Mouse (Mus musculus) urinary bladder, adult 18-20 months (tissue): Measurements from ENCODE around the gene Ttll13.

ENCODE experiments used
- DNase-seq, 2 experiments: peaks; one replicate each; pipeline ENCODE4 v3.0.0; 2022; ENCODE audit warnings: low spot score in 2 of 2, mixed read lengths in 2 of 2

Ttll13 gene

DNA sequence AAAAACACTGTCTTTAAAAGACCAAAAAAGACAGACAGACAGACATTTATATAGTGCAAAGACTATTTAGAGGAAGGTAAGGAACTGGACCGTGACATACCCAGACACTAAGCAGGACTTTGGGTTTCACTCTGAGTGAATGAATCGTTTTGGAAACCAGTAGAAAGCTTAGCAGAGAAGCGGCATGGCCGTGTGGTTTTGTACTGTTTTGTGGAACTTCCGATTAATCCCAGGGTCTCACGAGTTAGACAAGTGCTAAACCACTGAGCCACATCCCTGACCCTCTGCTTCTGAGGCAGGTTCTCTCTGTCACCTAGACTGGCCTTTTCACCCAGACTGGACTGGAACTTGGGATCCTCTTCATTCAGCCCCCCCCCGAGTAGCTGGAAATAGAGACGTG is 31.7 kb upstream of the Ttll13 start:
- DNase-seq, result no peak

DNA sequence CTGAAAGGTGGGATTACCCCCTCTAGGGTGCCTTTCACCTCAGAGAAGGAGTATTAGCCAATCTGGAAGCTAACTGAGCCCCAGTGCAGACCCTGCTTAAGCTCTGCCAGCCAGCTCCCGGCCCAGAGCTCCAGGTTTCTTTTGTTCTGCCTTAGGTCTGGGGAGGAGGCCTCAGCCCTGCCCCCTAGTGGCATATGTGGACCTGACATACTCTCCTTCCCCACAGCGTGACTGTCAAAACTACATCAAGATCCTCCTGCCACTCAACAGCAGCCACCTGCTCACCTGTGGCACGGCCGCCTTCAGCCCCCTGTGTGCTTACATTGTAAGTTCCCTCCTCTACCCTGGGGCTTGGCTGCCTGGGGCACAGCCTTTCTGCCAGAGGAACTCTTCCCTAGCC is 30.8 kb upstream of the Ttll13 start:
- DNase-seq, result peak in 1 of 2 experiments; percentile 64

DNA sequence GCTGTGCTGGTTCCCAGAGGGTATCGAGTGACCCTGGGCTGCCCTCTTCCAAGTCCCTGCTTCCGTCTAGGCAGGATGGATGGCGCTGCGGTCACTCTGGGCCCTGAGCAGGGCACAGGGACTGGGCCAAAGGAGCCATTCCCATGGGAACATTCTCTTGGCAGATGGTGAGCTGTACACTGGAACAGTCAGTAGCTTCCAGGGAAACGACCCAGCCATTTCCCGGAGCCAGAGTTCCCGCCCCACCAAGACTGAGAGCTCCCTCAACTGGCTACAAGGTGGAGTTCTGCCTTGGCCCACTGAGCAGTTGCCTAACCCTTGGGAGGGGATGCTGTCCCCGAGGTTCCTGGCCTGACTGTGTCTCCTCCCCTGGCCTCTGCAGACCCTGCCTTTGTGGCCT is 29.6 kb upstream of the Ttll13 start:
- DNase-seq, result no peak

DNA sequence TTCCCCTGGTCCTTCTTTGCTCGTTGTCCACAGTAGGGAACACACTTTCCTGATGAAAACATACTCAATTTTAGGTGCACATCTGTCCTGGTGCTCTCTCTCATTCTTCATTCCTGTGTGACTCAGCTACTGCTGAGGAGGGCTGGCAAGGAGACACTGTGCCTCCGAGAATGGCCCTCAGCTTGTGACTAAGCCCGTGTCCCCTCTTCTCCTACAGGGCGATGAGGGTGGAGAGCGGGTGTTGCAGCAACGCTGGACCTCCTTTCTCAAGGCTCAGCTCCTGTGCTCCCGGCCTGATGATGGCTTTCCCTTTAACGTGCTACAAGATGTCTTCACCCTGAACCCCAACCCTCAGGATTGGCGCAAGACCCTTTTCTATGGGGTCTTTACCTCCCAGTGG is 27.5 kb upstream of the Ttll13 start:
- DNase-seq, result no peak

DNA sequence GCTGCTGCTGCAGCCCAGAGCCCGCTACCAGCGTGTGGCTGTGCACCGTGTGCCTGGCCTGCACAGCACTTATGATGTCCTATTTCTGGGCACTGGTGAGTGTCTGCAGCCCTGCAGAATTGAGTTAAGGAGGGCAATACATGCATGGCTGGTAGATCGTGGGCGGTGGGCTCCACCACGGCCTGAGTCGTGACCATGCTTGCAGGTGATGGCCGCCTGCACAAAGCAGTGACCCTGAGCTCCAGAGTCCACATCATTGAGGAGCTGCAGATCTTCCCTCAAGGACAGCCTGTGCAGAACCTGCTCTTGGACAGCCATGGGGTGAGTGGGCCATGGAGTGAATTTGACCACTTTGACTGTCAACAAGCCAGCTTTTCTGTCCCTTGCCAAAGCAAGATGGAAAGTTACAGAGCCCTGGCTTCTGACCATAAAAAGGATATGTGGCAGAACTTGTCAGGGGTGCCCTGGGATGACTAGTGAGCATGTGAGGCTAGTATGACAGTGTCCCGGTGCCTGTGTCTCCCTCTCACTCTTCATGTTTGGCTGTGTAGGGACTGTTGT is 25.9 kb upstream of the Ttll13 start:
- DNase-seq, result no peak

DNA sequence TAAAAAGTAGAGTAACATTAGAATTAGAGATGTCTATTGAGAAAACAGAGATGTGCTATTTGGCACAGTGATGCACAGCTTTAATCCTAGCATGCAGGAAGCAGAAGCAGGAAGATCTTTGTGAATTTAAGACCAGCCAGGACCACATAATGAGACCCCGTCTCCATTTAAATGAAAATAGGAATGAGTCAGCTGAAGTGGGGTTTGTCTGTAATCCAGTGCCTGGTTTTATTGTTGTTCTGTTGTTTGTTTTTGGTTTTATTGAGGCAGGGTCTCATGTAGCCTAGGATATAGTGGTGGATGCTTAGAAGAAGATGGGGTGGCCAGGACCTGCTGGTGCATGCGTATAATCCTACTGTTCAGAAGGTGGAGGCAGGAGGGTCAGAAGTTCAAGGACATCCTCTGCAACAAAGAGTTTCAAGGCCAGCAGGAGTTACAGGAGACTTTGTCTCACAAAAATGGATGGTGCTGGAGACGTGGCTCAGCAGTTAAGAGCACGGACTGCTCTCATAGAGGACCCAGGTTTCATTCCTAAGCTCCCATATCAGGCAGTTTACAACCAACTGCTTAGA is 24.9 kb upstream of the Ttll13 start:
- no peak for DNase-seq

DNA sequence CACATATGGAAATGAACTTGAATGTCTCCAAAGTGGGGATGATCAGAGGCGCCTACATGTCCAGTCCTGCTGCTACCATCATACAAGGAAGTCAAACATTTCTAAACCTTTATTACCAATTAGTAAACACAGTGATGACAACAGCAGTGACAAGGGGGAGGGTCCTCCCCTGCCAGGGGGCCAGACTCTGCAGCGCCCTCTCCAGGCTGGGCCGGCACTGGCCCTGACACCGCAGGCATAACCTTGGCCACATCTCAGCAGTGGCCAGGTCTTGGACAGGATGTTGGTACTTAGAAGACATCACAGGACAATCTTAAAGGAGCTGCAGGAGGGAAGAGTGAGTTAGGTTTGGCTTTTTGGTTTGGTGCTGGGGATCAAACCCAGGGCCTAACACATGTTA is 19.1 kb upstream of the Ttll13 start:
- DNase-seq, result no peak

DNA sequence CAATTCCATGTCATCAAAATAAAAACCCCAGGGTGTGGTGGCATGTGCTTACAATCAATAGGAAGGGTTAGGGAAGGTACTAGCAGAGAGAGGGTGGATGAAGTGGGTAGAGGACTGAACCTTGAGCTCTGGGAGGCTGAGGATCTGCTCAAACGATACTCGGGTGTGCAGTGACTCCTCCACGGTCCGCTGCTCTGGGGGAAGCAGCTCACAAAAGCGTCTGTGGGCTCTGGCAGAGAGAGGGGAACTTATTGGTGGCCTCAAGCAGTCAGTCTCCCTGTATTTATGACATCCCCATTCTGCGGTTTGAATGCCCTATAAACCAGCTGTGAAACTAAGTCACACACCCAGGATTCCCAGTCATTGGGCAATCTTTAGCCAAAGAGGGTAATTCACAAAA is 16.0 kb upstream of the Ttll13 start:
- DNase-seq, result no peak

DNA sequence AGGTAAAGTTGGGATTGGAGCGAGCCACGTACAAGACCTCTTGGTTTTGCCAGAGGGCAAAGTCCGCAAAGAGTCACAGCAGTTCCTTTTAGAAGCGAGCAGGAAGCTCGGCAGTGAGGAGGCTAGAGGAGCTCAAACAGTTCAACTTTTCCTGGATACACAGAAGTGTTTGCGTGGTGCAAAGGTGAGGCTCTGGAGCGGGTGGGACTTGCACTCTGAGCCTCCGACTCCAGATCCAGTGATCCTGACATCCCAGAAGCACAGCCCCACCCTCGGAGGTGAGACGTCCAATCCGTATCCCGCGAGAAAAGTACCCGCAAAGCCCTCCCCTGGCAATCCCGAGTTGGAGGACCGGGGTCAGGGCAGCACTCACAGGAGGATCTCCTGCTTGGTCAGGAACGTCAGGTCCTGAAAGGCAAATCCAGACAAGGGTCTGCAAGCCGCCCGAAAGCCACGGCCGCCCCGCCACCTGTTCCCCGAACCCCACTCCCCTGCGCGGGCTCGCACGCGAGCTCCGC is 14.1 kb upstream of the Ttll13 start:
- no peak for DNase-seq

DNA sequence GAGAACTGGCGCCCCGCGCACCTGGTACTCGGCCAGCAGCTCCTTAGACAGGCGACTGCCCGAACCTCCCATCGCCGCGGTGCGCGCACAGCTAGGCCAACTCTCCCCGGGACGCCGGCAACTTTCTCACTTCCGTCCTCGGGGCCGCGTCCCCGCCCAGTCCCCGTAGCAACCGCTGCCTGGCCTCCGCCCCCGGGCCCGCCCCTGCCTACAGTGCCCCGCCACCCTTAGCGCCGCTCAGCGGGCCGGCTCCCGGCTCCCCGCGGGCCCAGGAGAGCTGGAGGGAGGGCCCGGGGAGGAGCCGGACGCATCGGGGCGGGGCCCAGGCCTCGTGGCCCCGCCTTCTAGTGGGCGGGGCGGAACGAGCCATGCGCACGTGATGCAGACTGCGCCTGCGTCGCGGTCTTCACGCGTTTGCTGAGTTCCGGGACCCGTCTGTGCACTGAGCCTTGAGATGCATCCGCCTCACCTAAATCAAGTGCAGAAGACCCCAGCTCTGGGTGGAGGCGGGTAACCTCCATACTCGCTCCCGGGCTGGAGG is 13.6 kb upstream of the Ttll13 start, which contains the start of the genes Cib1 and Gdpgp1:
TSS of gene Cib1 (minus strand) at position 325 of the 541 bp plus-strand sequence.
TSS of gene Gdpgp1 (plus strand) at position 377 of the 541 bp plus-strand sequence.
- peak; percentile 95 to 97 for DNase-seq

DNA sequence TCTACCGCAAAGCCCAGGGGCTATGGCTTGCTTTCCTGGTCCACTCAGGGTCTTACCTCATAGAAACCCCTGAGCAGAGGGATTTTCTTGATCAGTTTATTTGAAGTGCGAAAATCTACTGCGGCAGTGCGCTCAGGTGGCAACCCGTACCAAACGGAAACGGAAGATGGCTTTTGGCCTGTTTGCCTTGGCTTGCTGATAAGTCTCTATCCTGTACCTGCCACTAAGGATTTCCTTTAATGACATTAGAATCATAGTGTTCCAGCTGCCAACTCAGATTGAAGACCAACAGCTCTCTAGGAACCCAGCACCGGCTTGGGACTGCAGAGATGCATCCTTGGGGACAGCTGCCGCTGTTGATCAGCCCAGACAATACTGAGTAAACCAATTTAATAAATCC is 12.4 kb upstream of the Ttll13 start:
- no peak for DNase-seq

DNA sequence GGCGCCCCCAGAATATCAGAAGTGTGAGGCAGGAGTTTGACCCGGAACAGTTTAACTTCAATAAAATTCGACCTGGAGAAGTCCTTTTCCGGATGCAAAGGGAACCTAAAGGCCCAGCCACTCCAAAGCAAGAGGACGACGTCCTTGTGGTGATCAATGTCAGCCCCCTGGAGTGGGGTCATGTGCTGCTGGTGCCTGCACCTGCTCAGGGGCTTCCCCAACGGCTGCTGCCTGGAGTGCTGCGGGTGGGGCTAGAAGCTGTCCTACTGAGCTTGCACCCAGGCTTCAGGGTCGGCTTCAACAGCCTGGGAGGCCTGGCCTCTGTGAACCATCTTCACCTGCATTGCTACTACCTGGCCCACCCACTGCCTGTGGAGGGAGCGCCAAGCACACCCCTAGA is 7.6 kb upstream of the Ttll13 start:
- DNase-seq, result no peak

DNA sequence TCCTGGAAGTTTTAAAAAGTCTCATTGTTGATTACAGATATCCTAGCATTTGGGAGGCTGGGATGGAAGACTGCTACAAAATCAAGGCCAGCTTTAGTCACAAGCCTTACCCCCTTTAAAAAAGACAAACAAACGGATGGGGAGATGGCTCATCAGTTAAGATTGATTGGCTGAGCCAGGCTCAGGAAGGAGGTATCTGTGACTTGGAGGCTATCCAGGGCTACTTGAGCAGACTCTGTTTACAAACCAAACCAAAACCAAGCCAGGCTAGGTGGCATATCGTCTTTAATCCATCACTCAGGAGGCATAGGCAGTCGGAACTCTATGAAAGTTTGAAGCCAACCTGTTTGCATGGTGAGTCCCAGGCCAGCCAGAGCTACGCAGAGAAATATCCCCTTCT is 4.5 kb upstream of the Ttll13 start:
- no peak for DNase-seq

DNA sequence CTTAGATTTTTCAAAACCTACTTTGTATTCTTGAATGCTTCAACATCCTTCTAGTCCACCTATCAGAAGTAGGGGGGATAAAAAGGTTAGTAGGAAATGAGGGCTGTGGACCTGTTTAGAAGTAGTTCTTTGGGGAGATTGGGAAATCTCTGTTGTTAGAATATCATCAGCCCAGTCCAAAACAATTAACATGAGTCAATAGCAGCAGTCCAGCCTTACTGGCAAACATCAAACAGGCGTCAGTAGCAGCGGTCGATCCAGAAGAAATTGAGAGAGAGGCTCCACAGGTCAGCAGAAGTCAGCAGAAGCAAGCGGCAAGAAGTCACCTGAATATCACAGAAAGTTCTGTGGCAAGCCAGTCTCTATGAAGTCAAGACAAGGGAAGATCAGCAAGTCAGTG is 1.3 kb upstream of the Ttll13 start:
- no peak for DNase-seq

DNA sequence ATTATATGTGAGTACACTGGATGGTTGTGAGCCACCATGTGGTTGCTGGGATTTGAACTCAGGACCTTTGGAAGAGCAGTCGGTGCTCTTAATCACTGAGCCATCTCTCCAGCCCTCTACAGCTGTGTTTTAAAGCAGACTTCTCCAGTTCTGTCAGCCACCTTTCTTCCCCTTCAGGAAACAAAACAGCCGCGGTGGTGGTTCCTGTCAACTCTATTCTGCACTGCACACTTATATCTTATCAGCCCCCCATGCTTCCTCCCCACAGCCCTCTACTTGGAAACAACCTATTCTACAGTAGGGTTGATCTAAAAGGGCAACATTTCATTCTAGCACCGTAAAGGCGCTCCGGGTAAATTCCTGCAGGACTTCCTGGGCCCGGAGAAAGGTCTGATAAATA is 683 bp downstream of the Ttll13 start:
- no peak for DNase-seq

DNA sequence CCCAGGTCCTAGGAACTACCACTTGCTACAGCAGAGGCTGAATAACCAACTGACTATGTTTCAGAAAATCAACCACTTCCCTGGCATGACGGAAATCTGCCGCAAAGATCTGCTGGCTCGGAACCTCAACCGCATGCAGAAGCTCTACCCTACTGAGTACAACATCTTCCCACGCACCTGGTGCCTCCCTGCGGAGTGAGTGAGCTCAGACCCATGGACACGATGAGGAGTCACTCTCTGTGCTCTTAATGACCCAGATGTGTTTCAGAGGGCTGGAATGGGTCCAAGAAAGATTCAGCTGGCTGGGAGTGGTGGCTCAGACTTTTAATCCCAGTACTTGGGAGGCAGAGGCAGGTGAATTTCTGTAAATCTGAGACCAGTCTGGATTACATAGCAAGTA is 6.3 kb downstream of the Ttll13 start:
- DNase-seq, result no peak

DNA sequence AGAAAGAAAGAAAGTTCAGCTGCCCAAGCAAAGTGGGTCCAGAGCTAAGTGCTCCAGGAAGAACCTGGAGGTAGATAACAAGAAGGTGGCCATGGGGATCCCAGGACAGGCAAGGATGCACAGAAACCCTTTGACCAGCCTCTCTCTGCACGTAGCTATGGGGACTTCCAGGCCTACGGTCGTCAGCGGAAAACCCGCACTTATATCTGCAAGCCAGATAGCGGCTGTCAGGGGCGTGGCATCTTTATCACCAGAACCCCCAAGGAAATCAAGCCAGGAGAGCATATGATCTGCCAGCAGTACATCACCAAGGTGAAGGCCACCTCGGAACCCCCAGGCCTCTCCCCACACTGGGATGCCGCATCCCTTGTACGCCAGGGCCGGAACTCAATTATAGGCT is 6.7 kb downstream of the Ttll13 start:
- no peak for DNase-seq

DNA sequence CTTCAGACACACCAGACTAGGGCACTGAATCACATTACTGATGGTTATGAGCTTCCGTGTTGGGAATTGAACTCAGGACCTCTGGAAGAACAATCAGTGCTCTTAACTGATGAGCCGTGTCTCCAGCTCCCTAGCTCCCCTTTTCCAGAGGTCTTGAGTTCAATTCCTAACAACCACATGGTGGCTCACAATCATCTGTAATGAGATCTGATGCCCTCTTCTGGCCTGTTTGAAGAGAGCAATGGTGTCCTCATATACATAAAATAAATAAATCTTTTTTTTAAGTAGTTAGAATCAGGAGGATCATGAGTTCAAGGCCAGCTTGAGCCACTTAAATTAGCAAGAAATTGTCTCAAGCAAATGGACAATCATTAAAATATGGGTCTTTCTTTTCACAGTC is 9.8 kb downstream of the Ttll13 start:
- no peak for DNase-seq

DNA sequence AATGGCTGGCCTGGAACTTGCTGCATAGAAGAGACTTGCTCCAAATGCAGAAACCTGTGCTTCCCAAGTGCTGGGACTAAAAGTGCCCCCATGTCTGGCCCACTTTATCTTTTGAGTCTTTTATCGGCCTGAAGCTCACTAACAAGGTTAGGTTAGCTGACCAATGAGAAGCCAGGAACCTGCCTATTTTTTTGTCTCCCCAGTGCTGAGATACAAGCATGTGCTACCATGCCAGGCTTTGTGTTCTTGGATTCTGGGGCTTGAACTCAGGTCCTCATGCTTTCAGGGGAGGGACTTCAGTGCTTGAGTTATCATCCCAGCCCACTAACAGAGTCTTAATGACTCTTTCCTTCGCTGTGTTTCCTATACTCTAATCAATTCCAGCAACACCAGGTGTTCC is 11.5 kb downstream of the Ttll13 start:
- DNase-seq, result no peak

DNA sequence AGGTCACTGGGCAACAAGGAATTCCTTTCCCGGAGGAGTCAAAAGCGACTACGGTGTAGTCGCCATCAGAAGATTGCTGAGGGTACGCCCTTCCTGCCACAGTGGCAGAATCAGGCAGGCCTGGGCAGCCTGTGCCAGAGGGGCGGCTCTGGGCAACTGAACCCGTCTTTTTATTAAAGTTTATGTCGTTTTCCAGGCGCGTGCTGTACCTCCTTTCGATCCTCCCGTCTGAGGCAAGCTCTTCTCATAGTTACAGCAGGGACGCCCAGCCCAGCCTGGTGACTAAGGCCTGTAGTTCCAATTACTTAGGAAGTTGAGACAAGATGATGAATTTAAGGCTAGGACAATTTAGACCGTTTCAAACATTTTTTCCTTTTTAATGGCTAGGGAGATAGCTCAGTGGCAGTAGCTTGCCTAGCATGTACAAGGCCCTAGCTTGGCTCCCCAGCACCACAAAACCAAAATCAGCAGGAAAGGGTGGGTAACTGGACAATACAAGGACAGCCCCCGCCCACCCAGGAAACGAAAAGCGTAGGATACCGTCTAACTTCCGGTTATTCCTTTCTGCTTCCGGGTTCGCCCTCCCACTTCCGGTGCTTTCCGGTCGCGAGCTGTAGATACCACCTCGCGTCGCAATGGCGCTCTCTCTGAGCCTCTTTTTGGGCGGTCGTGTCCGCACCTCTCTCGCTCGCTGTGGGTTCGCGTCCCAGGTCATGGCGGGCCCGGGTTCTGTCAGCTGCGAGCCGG is 14.6 kb downstream of the Ttll13 start, which contains the start of gene Ngrn:
TSS of gene Ngrn (plus strand) at position 591 of the 747 bp plus-strand sequence.
- DNase-seq, result peak; percentile 74 to 83

DNA sequence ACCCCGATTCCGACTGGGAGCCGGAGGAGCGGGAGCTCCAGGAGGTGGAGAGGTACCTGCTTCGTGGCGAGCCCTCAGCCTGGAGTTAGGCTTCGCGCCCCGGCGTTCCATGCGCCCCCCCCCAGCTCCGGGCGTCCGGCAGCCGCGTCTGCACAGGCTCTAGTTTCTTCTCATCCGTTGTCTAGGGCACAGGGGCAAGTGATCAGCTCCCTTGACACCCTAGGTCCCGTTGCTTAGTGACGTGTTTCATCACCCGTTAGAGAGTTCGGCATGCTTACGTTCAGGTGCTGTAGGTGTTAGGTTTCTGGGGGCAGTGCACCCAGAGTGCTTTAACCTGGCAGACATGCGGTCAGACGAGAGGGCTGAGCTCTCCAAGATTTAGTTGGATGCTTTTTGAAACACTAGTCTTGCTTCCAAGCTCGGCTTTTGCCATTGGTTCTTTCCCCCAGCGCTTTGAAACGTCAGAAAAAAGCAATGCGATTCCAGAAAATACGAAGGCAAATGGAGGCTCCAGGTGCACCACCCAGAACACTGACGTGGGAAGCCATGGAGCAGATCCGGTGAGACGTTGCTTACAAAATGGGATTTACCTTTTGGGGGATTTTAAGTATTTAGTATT is 15.3 kb downstream of the Ttll13 start:
- no peak for DNase-seq

DNA sequence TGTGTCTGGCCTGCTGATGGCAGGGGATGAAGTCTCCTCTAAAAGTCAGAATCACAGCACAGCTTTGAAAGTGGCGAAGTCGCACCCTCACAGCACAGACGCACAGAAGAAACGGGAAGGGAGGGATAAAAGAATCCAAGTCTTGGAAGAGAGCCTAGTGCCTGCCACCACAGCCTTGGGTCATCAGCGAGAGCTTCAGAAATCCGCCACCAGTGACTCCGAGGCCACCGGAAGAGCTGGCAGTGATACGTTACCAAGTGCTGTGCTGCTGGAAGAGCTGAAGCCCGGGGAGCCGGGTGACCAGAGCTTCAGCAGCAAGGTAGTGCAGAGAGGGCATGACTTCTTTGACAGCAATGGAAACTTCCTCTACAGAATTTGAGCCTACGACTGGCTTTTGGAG is 18.4 kb downstream of the Ttll13 start:
- DNase-seq, result no peak
